Mouse (Mus musculus) intestine, embryonic 15.5 days (tissue): ENCODE data around the gene Tmem102. TPM values are rescaled to one million over a fixed set of nuclear protein-coding genes. Genes with fewer than 3 reads are reported as not detected.
A peak's percentile ranks its signal among the peaks of the same experiment; 100 is the strongest.

ENCODE experiments used
- ATAC-seq: fragments of 200-750 bp; cut with Nextera tagmentation; 2 replicates; pipeline ENCODE4 v1.8.0; 2017; ENCODE audit warnings: moderate TSS enrichment, moderate library complexity
- H3K27ac ChIP-seq: fragments of 300-500 bp; sonication (generic); 2 replicates; pipeline ENCODE4 v1.5.1; 2015; ENCODE audit warnings: mild to moderate bottlenecking, inconsistent platforms
- H3K27me3 ChIP-seq: fragments of 300-500 bp; sonication (generic); replicated peaks from 2 replicates; pipeline ENCODE4 v1.6.1; 2015; ENCODE audit warnings: inconsistent platforms
- H3K36me3 ChIP-seq: fragments of 300-500 bp; sonication (generic); 2 replicates; pipeline ENCODE4 v1.6.1; 2015; ENCODE audit warnings: inconsistent platforms
- H3K4me1 ChIP-seq: fragments of 300-500 bp; sonication (generic); replicated peaks from 2 replicates; pipeline ENCODE4 v1.6.1; 2015; ENCODE audit warnings: inconsistent platforms
- H3K4me2 ChIP-seq: fragments of 300-500 bp; sonication (generic); replicated peaks from 2 replicates; pipeline ENCODE4 v1.6.1; 2015; ENCODE audit warnings: mild to moderate bottlenecking, inconsistent platforms
- H3K4me3 ChIP-seq: fragments of 300-500 bp; sonication (generic); replicated peaks from 2 replicates; pipeline ENCODE4 v1.5.1; 2015; ENCODE audit warnings: inconsistent platforms
- H3K9ac ChIP-seq: fragments of 300-500 bp; sonication (generic); 2 replicates; pipeline ENCODE4 v1.6.1; 2015; ENCODE audit warnings: inconsistent platforms
- H3K9me3 ChIP-seq: fragments of 300-500 bp; sonication (generic); 2 replicates; pipeline ENCODE4 v1.6.1; 2016; ENCODE audit warnings: inconsistent platforms
- WGBS: fragments of 180-500 bp; shearing (Covaris S2); methylation state at CpG from one replicate; pipeline ENCODE4 v1.1.7; 2015; 5-methylcytosine and 5-hydroxymethylcytosine counted together
- polyA plus RNA-seq: library from polyadenylated mRNA; unstranded; fragments of >200 nt; fragmentation: Nextera tagmentation; extraction: Ambion mirVana; gene quantifications from 2 replicates; pipeline ENCODE4 v1.2.1, GENCODE M21; 2015

The Tmem102 gene
- 31.2 and 31.4 TPM in 2 replicates for polyA plus RNA-seq

DNA sequence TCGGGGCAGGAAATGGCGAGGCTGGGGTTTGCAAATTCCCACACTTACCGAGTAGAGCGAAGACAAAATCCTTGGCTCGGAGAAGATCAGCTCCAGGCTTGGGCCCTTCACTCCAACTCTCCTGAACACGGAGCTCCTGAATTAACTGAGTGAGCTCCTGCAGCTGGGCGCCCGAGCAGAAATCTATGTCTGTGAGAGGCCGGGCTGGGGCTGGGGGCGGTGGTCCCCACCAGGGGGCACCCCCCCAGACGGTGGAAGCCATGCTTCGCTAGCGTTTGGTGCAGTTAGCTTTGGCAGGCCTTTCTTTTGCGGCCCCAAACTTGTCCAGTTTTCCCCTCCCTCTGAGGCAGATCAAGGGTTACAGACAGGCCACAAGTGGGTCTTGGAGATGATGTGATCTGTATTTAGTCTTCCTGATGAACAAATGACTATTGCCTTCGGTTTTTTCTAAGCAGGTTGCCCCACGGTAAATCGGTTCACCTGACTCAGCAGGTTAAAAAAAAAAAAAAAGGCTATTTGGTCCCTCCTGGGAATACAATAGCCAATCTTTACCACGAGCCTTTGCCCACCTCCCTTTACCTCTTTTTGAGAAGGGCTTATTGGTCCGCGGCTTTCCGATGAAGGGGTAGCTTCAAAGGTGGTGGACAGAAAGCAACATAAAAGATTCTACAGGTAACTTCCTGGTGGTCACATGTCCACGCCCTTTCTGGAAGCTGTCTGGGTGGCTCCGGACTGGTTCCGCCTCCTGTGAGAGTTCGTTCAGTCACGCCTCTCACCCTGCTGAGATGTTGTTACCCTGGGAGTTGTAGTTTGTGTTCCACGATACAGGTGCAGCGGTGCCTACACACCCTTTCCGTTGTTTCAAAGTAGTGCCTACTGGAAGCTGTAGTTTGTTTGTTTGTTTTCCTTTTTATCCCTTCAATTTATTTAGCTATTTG is at the start of gene Tmem102:
TSS of gene Tmem102 (minus strand) at position 653 of the 938 bp plus-strand sequence.
- Histone ChIP-seq H3K27ac (peak within 1 kb of the TSS; percentile 79), H3K4me1 (peaks cover 48% of the 10 kb centered on the region), H3K4me3 (peak within 1 kb of the TSS; percentile 51), H3K27me3 (peaks cover 7% of the 10 kb centered on the region; the same call in 1 of the 2 replicates), H3K9ac (peak within 1 kb of the TSS; percentile 64), H3K9me3 (no peaks in the 10 kb centered on the region), H3K36me3 (no peaks in the 10 kb centered on the region), H3K4me2 (peak within 1 kb of the TSS; percentile 98)
- WGBS: 9% methylated on average over 29 of the region's 29 CpGs
- peak; percentile 48 for ATAC-seq

DNA sequence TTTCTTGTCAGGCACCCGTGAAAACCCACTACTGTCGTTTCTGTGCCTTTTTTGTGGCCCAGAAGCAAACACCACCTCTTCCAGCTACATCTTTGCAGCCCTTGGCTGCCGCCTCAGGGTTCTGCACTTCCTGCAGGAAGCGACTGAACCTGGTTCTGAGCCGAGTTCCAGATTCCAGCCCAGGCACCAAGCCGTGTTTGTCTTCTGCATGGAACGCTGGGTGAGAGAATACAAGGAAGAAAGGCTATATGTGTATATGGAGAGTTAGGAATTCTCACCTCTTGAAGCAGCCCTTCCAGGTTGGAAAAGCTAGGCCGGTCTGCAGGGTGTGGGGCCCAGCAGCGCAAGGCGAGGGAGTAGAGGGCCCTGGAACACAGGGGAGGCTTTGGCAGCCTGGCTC is 49.3 kb upstream of the Tmem102 start:
- ATAC-seq: no peak
- Histone ChIP-seq H3K27ac (no peak overlapping the region), H3K9ac (no peak overlapping the region), H3K27me3 (peaks cover 10% of the 10 kb centered on the region), H3K4me1 (no peaks in the 10 kb centered on the region), H3K4me2 (no peak overlapping the region), H3K9me3 (no peaks in the 10 kb centered on the region), H3K36me3 (peaks cover 28% of the 10 kb centered on the region), H3K4me3 (no peak overlapping the region)
- WGBS: 82% methylated on average over 10 of the region's 10 CpGs

DNA sequence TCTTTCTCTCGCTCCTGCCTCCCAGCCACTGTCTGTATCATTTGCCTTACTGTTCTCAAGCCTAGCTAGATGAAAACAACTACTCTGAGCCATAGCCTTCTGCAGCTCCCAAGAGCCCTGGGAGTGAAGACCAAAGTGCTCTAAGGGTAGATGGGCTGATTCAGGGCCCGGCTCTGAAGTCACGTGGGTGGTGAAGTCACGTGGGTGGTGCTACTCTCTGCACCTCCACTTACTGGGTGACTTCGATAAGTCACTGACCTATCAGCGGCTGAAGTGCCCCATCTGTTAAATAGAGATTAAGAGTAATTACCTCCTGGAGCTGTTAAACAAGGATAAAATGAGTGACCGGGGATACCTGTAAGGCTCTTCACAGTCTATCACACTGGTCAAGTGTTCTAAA is 48.6 kb upstream of the Tmem102 start:
- H3K4me3 ChIP-seq: no peak overlapping the region
- H3K27me3 ChIP-seq: peaks cover 10% of the 10 kb centered on the region
- peaks cover 33% of the 10 kb centered on the region for H3K36me3 ChIP-seq
- H3K9ac ChIP-seq: no peak overlapping the region
- no peak overlapping the region for H3K4me2 ChIP-seq
- no peak overlapping the region for H3K27ac ChIP-seq
- no peaks in the 10 kb centered on the region for H3K4me1 ChIP-seq
- H3K9me3 ChIP-seq: no peaks in the 10 kb centered on the region
- peak; percentile 67 for ATAC-seq
- 55% methylated on average over 7 of the region's 7 CpGs for WGBS

DNA sequence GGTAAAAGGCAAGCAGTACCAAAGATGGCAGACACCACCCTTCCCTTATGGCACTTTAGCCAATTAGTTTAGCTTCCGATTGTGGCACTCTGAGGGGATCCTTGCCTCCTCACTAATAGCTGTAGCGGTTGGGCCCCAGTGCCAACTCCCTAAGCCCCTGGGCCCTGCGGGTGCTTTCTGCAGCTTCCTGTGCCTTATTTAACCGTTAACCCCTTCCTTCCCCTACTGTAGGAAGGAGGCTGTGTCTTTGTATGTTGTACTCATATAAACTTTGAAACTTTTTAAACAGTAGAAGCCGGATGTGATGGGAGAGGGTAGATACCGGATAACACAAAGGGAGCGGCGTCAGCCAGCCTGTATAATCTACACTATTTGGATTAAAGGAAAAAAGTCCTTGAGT is 45.3 kb upstream of the Tmem102 start:
- Histone ChIP-seq H3K36me3 (peaks cover 33% of the 10 kb centered on the region), H3K9ac (no peak overlapping the region), H3K4me1 (peaks cover 15% of the 10 kb centered on the region), H3K27ac (no peak overlapping the region), H3K4me2 (no peak overlapping the region), H3K9me3 (no peaks in the 10 kb centered on the region), H3K4me3 (no peak overlapping the region), H3K27me3 (no peaks in the 10 kb centered on the region)
- 72% methylated on average over 8 of the region's 8 CpGs for WGBS
- no peak for ATAC-seq

DNA sequence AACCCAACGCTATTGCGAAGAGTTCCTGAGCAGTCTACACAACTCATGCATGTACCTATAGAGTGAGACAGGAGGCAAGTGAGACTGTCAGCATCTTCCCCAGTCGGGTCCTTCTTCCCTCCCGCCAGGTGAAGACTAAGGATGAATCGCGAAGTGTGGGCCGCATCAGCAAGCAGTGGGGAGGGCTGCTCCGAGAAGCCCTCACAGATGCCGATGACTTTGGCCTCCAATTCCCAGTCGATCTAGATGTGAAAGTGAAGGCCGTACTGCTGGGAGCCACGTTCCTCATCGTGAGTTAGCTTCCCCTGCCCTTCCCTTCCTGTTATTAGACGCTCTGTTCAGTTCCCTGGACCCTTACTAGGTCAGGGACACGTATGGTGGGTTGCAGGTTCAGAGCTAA is 44.5 kb upstream of the Tmem102 start:
- 88% methylated on average over 15 of the region's 15 CpGs for WGBS
- no peaks in the 10 kb centered on the region for H3K27me3 ChIP-seq
- no peak overlapping the region for H3K4me3 ChIP-seq
- peaks cover 33% of the 10 kb centered on the region for H3K36me3 ChIP-seq
- H3K27ac ChIP-seq: no peak overlapping the region
- H3K4me2 ChIP-seq: no peak overlapping the region
- H3K4me1 ChIP-seq: peaks cover 18% of the 10 kb centered on the region
- H3K9me3 ChIP-seq: no peaks in the 10 kb centered on the region
- no peak for ATAC-seq
- H3K9ac ChIP-seq: no peak overlapping the region

DNA sequence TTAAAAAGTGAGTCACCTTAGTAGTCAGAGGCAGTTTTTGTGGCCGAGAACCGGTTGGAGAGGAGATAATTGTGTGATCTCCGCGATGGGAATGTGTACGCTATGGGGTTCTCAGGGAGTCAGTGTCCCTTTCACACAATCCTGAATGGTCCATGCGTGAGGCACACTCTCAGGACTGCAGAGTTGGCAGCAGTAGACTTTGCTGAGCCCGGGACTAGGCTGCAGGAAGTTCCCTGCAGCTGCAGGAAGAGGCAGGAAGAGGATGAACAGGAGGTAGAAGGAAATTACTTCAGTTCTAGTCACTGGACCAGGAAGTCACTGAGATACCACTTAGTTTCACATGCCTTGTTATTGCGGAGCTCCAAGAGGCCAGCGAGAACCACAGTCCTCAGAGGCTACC is 43.7 kb upstream of the Tmem102 start:
- Histone ChIP-seq H3K9ac (no peak overlapping the region), H3K4me3 (no peak overlapping the region), H3K4me1 (peaks cover 18% of the 10 kb centered on the region), H3K27me3 (no peaks in the 10 kb centered on the region), H3K27ac (no peak overlapping the region), H3K4me2 (no peak overlapping the region), H3K36me3 (peaks cover 33% of the 10 kb centered on the region), H3K9me3 (no peaks in the 10 kb centered on the region)
- whole genome bisulfite sequencing: 84% methylated on average over 9 of the region's 9 CpGs
- ATAC-seq: no peak

DNA sequence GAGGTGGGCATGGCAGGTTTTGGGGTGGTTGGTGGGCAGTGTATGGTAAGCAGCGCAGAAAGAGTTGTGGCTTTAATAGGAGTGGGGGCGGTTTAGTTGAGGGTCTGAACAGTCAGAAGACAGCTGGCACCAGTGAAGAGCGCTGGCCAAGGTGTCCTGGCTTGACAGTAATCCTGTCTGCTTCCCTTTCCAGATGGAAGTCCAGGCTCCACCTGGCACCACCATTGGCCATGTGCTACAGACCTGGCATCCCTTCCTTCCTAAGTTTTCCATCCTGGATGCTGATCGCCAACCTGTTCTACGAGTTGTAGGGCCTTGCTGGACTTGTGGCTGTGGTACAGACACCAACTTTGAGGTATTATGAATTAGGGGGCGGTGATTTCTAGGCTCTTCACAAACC is 42.6 kb upstream of the Tmem102 start:
- Histone ChIP-seq H3K9ac (no peak overlapping the region), H3K27ac (no peak overlapping the region), H3K4me3 (peak overlapping the region; percentile 70; the same call in 1 of the 2 replicates), H3K9me3 (no peaks in the 10 kb centered on the region), H3K27me3 (no peaks in the 10 kb centered on the region), H3K36me3 (peaks cover 33% of the 10 kb centered on the region), H3K4me2 (peak overlapping the region; percentile 90), H3K4me1 (peaks cover 18% of the 10 kb centered on the region)
- 98% methylated on average over 6 of the region's 6 CpGs for WGBS
- no peak for ATAC-seq

DNA sequence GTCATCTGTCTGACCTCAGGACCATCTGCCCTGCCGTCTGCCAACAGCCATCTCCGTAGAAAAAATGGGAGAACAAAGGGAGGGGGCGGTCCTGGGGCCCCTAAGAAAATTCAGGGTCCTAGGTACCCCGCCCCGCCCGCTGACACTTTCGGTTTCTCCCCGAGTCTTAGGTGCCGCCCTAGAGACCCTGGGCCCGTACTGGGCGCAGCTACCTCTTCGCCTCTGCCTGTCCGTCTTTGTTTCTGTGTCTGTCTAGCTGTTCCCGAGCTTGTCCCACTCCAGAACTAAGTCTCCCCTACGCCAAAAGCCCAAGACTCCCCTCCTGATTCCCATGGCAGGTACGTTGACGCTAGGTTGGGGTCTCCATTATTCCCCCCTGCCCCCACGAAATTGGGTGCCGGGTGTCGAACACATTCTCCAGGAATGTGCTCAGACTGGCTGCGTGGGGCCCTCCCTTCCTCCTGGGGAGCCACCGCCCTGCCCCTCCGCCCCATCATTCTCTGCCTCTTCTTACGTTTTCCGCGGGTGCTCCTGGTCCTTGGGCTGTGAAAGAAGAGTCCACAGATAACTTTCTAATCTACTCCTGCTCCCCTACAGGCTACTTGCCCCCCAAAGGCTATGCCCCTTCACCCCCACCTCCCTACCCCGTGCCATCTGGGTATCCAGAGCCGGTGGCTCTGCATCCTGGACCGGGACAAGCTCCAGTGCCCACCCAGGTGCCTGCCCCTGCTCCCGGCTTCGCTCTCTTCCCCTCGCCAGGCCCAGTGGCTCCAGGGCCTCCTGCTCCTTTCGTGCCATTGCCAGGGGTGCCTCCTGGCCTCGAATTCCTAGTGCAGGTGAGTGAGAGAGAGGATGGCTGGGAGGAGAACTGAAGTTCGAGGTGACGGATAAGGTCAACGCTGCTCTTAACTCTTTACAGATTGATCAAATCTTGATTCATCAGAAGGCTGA is 41.6 kb upstream of the Tmem102 start:
- peak overlapping the region; percentile 90 for H3K4me2 ChIP-seq
- ATAC-seq: peak; percentile 67
- no peaks in the 10 kb centered on the region for H3K27me3 ChIP-seq
- peak overlapping the region; percentile 75 for H3K9ac ChIP-seq
- no peaks in the 10 kb centered on the region for H3K9me3 ChIP-seq
- peaks cover 18% of the 10 kb centered on the region for H3K4me1 ChIP-seq
- H3K4me3 ChIP-seq: peak overlapping the region; percentile 70
- peaks cover 27% of the 10 kb centered on the region for H3K36me3 ChIP-seq
- 7% methylated on average over 37 of the region's 37 CpGs for WGBS
- peak overlapping the region; percentile 94 for H3K27ac ChIP-seq

DNA sequence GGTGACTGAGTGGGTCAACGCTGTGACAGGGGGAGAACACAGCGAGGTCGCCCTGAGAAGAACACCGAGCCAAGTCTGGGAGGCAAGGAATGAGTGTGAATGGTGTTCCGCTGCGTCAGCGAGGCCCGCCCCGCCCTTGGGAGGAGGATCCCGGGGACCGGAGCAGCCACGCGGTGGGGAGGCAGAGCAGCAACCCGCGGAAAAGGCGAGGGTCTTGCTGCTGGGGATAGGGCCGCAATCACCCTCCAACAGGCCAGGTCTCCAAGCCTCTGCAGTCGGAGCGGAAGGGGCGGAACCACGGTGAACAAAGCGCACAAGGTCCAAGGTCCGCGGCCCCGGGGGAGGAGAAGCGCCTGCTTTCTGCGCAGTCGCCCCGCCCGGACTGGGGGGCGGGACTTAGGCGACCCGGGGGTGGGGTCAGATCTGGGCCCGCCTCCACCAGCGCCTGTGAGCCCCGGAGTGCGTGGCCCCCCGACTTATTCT is 40.8 kb upstream of the Tmem102 start, which contains the start of gene Plscr3:
TSS of gene Plscr3 (plus strand) at position 179 of the 483 bp plus-strand sequence.
- H3K9ac ChIP-seq: peak within 1 kb of the TSS; percentile 75
- peaks cover 18% of the 10 kb centered on the region for H3K4me1 ChIP-seq
- peak within 1 kb of the TSS; percentile 94 for H3K27ac ChIP-seq
- peak within 1 kb of the TSS; percentile 70 for H3K4me3 ChIP-seq
- peaks cover 19% of the 10 kb centered on the region for H3K36me3 ChIP-seq
- ATAC-seq: peak; percentile 96
- H3K9me3 ChIP-seq: no peaks in the 10 kb centered on the region
- no peaks in the 10 kb centered on the region for H3K27me3 ChIP-seq
- peak within 1 kb of the TSS; percentile 90 for H3K4me2 ChIP-seq
- WGBS: under 1% methylated on average over 38 of the region's 38 CpGs

DNA sequence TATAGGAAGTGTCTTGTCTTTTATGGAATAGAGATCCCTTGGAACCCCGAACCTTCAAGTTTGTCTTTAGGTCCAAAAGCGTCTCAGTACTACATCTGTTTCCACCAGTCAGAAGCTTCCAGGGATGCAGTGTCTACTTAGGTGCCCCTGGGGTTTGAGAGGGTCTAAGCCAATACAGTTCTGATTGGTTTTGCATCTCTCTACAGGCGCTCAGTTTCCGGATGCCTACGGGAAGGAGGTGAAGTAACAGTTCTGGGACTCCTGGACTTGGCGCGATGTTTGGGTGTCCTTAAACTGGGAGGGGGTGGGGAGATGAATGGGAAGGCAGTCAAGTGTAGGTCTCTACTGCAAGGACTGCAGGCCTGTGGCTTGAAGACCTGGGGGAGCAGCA is 33.3 kb upstream of the Tmem102 start:
- H3K9ac ChIP-seq: peak overlapping the region; percentile 72
- H3K27ac ChIP-seq: peak overlapping the region; percentile 86
- no peak for ATAC-seq
- H3K4me1 ChIP-seq: peaks cover 36% of the 10 kb centered on the region
- no peaks in the 10 kb centered on the region for H3K36me3 ChIP-seq
- WGBS: 0% methylated on average over 7 of the region's 7 CpGs
- H3K4me2 ChIP-seq: peak overlapping the region; percentile 92
- H3K9me3 ChIP-seq: no peaks in the 10 kb centered on the region
- no peaks in the 10 kb centered on the region for H3K27me3 ChIP-seq
- peak overlapping the region; percentile 71 for H3K4me3 ChIP-seq

DNA sequence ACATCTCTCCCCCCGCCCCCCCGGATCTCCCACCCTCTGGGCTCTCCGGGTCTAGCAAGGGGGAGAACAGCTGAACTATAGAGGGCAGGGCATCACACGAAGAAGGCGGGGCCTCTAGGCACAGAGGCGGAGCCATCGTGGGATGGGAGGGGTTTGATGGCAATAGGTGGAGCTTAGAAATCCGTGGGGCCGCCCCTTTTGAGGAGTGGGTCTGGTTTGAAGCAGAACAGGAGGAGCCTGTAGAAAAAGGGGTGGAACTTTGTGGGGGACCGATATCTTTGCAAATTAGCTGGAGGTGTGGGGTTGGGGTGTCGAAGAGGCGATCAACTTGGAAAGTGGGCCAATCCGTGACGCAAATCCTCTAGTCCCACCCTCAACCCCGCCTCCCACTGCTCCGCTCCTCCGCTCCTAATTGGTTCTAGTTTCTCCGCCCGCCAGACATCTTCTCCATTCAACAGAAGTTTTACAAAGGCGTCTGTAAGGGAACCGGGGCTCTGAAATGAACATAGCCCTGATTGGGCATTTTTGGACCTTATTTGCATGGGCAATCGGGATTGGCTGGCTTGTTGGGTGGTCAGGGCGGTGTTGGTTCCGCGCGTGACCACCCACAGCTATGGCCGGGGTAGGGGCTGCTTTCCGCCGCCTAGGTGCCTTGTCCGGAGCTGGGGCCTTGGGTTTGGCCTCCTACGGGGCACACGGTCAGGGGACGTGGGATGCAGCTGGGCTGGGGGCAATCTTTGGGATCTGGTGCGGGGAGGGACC is 32.7 kb upstream of the Tmem102 start, which contains the start of gene Tmem256:
TSS of gene Tmem256 (plus strand) at position 563 of the 762 bp plus-strand sequence.
- peak; percentile 93 for ATAC-seq

More for the DNA sequence above, 32.7 kb upstream of the Tmem102 start, which contains the start of gene Tmem256:
- H3K4me3 ChIP-seq: peak within 1 kb of the TSS; percentile 71
- peaks cover 37% of the 10 kb centered on the region for H3K4me1 ChIP-seq
- peak within 1 kb of the TSS; percentile 72 for H3K9ac ChIP-seq
- H3K27me3 ChIP-seq: no peaks in the 10 kb centered on the region
- WGBS: under 1% methylated on average over 34 of the region's 34 CpGs
- H3K9me3 ChIP-seq: no peaks in the 10 kb centered on the region
- peak within 1 kb of the TSS; percentile 87 for H3K27ac ChIP-seq
- no peaks in the 10 kb centered on the region for H3K36me3 ChIP-seq
- H3K4me2 ChIP-seq: peak within 1 kb of the TSS; percentile 92
